Mouse (Mus musculus) forebrain, embryonic 10.5 days (tissue): ENCODE results near the gene Kazn. TPM values are rescaled to one million over a fixed set of nuclear protein-coding genes. Genes with fewer than 3 reads are reported as not detected.

ENCODE experiments used
- DNase-seq: peaks from one replicate; pipeline ENCODE4 v3.0.0-alpha.2; 2017; ENCODE audit warnings: low spot score; ENCODE audit errors: extremely low spot score
- H3K27ac ChIP-seq: fragments of 300-500 bp; sonication (generic); 2 replicates; pipeline ENCODE4 v1.5.1; 2016; ENCODE audit warnings: mild to moderate bottlenecking
- H3K27me3 ChIP-seq: fragments of 300-500 bp; sonication (generic); 2 replicates; pipeline ENCODE4 v1.6.1; 2016; ENCODE audit warnings: mild to moderate bottlenecking; ENCODE audit not compliant: poor library complexity, severe bottlenecking
- H3K36me3 ChIP-seq: fragments of 300-500 bp; sonication (generic); replicated peaks from 2 replicates; pipeline ENCODE4 v1.6.1; 2016; ENCODE audit warnings: mild to moderate bottlenecking, moderate library complexity
- H3K4me1 ChIP-seq: fragments of 300-500 bp; sonication (generic); 2 replicates; pipeline ENCODE4 v1.6.1; 2016
- H3K4me3 ChIP-seq: fragments of 300-500 bp; sonication (generic); 2 replicates; pipeline ENCODE4 v1.5.1; 2016; ENCODE audit warnings: mild to moderate bottlenecking, moderate library complexity
- H3K9me3 ChIP-seq: fragments of 300-500 bp; sonication (generic); 2 replicates; pipeline ENCODE4 v1.6.1; 2016; ENCODE audit warnings: mild to moderate bottlenecking, moderate library complexity
- WGBS: fragments of 180-500 bp; shearing (Covaris S2); methylation state at CpG from one replicate; pipeline ENCODE4 v1.1.7; 2016; 5-methylcytosine and 5-hydroxymethylcytosine counted together
- polyA plus RNA-seq: library from polyadenylated mRNA; unstranded; fragments of >200 nt; fragmentation: Nextera tagmentation; extraction: Ambion mirVana; gene quantifications from 2 replicates; pipeline ENCODE4 v1.2.1, GENCODE M21; 2016

Gene Kazn
- polyA plus RNA-seq, 1 experiment from 2014 or later, result 11.4 TPM

- no peaks in the 10 kb centered on the region for H3K9me3 ChIP-seq
- WGBS, result 78% methylated on average over 7 of the region's 7 CpGs
- no peak overlapping the region for H3K4me3 ChIP-seq
- H3K36me3 ChIP-seq, result no peaks in the 10 kb centered on the region
- H3K4me1 ChIP-seq, result peaks cover 29% of the 10 kb centered on the region
- DNase-seq, result no peak
- H3K27ac ChIP-seq, result no peak overlapping the region
- H3K27me3 ChIP-seq, result peaks cover 10% of the 10 kb centered on the region
Measured at GRCm38 (mm10) chr4:142118522-142118921, 120.7 kb downstream of the Kazn start.

GRCm38 (mm10) chr4:142117993-142118392 lies 121.2 kb downstream of the Kazn start:
- Histone ChIP-seq H3K27me3 (peaks cover 10% of the 10 kb centered on the region), H3K9me3 (no peaks in the 10 kb centered on the region), H3K4me1 (peaks cover 29% of the 10 kb centered on the region), H3K4me3 (no peak overlapping the region), H3K36me3 (no peaks in the 10 kb centered on the region), H3K27ac (no peak overlapping the region)
- no peak for DNase-seq
- 88% methylated on average over 12 of the region's 12 CpGs for WGBS

GRCm38 (mm10) chr4:142113306-142113705 lies 125.9 kb downstream of the Kazn start:
- H3K4me1 ChIP-seq, result peaks cover 10% of the 10 kb centered on the region
- H3K9me3 ChIP-seq, result 0 out of 2 replicates have a peak, but pooled peaks cover 7% of the 10 kb centered on the region
- 31% methylated on average over 8 of the region's 8 CpGs for WGBS
- no peak overlapping the region for H3K27ac ChIP-seq
- peaks cover 6% of the 10 kb centered on the region; the same call in 1 of the 2 replicates for H3K36me3 ChIP-seq
- DNase-seq, result no peak
- peaks cover 10% of the 10 kb centered on the region for H3K27me3 ChIP-seq
- no peak overlapping the region for H3K4me3 ChIP-seq

- no peak overlapping the region for H3K4me3 ChIP-seq
- no peaks in the 10 kb centered on the region for H3K9me3 ChIP-seq
- DNase-seq, result no peak
- H3K4me1 ChIP-seq, result peaks cover 14% of the 10 kb centered on the region
- 57% methylated on average over 12 of the region's 12 CpGs for WGBS
- H3K36me3 ChIP-seq, result peaks cover 10% of the 10 kb centered on the region
- no peak overlapping the region for H3K27ac ChIP-seq
- H3K27me3 ChIP-seq, result no peaks in the 10 kb centered on the region
Measured at GRCm38 (mm10) chr4:142103081-142103671, 136.0 kb downstream of the Kazn start.

GRCm38 (mm10) chr4:142098303-142098702 lies 140.9 kb downstream of the Kazn start:
- no peaks in the 10 kb centered on the region for H3K36me3 ChIP-seq
- 27% methylated on average over 8 of the region's 8 CpGs for WGBS
- DNase-seq, result peak; percentile 76
- no peaks in the 10 kb centered on the region for H3K9me3 ChIP-seq
- H3K27ac ChIP-seq, result no peak overlapping the region
- H3K27me3 ChIP-seq, result no peaks in the 10 kb centered on the region
- peaks cover 24% of the 10 kb centered on the region for H3K4me1 ChIP-seq
- H3K4me3 ChIP-seq, result no peak overlapping the region

- no peak for DNase-seq
- WGBS, result 53% methylated on average over 5 of the region's 5 CpGs
- Histone ChIP-seq H3K27me3 (no peaks in the 10 kb centered on the region), H3K4me1 (peaks cover 20% of the 10 kb centered on the region), H3K27ac (no peak overlapping the region), H3K36me3 (no peaks in the 10 kb centered on the region), H3K9me3 (no peaks in the 10 kb centered on the region), H3K4me3 (no peak overlapping the region)
Measured at GRCm38 (mm10) chr4:142097871-142098270, 141.3 kb downstream of the Kazn start.

GRCm38 (mm10) chr4:142095513-142096241 lies 143.5 kb downstream of the Kazn start:
- Histone ChIP-seq H3K27ac (peak overlapping the region; percentile 60), H3K4me3 (no peak overlapping the region), H3K4me1 (peaks cover 17% of the 10 kb centered on the region), H3K36me3 (no peaks in the 10 kb centered on the region), H3K9me3 (no peaks in the 10 kb centered on the region), H3K27me3 (no peaks in the 10 kb centered on the region)
- WGBS, result 53% methylated on average over 15 of the region's 15 CpGs
- no peak for DNase-seq

GRCm38 (mm10) chr4:142094386-142094785 lies 144.8 kb downstream of the Kazn start:
- no peak for DNase-seq
- H3K4me1 ChIP-seq, result peaks cover 17% of the 10 kb centered on the region
- 0 out of 2 replicates have a peak, but pooled peaks cover 7% of the 10 kb centered on the region for H3K27me3 ChIP-seq
- no peaks in the 10 kb centered on the region for H3K9me3 ChIP-seq
- no peak overlapping the region for H3K27ac ChIP-seq
- no peaks in the 10 kb centered on the region for H3K36me3 ChIP-seq
- 90% methylated on average over 11 of the region's 11 CpGs for WGBS
- no peak overlapping the region for H3K4me3 ChIP-seq

- no peak for DNase-seq
- Histone ChIP-seq H3K4me1 (peaks cover 13% of the 10 kb centered on the region), H3K27ac (no peak overlapping the region), H3K27me3 (peaks cover 24% of the 10 kb centered on the region), H3K4me3 (no peak overlapping the region), H3K36me3 (no peaks in the 10 kb centered on the region), H3K9me3 (no peaks in the 10 kb centered on the region)
- WGBS, result 70% methylated on average over 2 of the region's 2 CpGs
Measured at GRCm38 (mm10) chr4:142091100-142091499, 148.1 kb downstream of the Kazn start.

GRCm38 (mm10) chr4:142089966-142090365 lies 149.2 kb downstream of the Kazn start:
- H3K27me3 ChIP-seq, result peaks cover 35% of the 10 kb centered on the region
- 71% methylated on average over 6 of the region's 6 CpGs for WGBS
- no peak overlapping the region for H3K27ac ChIP-seq
- H3K4me1 ChIP-seq, result peaks cover 12% of the 10 kb centered on the region
- DNase-seq, result no peak
- no peaks in the 10 kb centered on the region for H3K36me3 ChIP-seq
- no peak overlapping the region for H3K4me3 ChIP-seq
- no peaks in the 10 kb centered on the region for H3K9me3 ChIP-seq

- H3K4me3 ChIP-seq, result no peak overlapping the region
- no peaks in the 10 kb centered on the region for H3K9me3 ChIP-seq
- DNase-seq, result no peak
- WGBS, result 81% methylated on average over 6 of the region's 6 CpGs
- H3K27ac ChIP-seq, result no peak overlapping the region
- peaks cover 47% of the 10 kb centered on the region for H3K27me3 ChIP-seq
- H3K36me3 ChIP-seq, result no peaks in the 10 kb centered on the region
- peaks cover 23% of the 10 kb centered on the region for H3K4me1 ChIP-seq
Measured at GRCm38 (mm10) chr4:142088836-142089235, 150.4 kb downstream of the Kazn start.

GRCm38 (mm10) chr4:142088409-142088808 lies 150.8 kb downstream of the Kazn start:
- no peak overlapping the region for H3K27ac ChIP-seq
- DNase-seq, result no peak

GRCm38 (mm10) chr4:142084936-142085563 lies 154.2 kb downstream of the Kazn start:
- H3K4me1 ChIP-seq, result peaks cover 51% of the 10 kb centered on the region
- H3K4me3 ChIP-seq, result peak overlapping the region; percentile 82
- 0 out of 2 replicates have a peak overlapping the region, but pooled peaks have one; percentile 83 for H3K27ac ChIP-seq
- WGBS, result 4% methylated on average over 20 of the region's 20 CpGs
- H3K27me3 ChIP-seq, result peaks cover 83% of the 10 kb centered on the region
- no peak for DNase-seq
- no peaks in the 10 kb centered on the region for H3K36me3 ChIP-seq
- no peaks in the 10 kb centered on the region for H3K9me3 ChIP-seq

More at GRCm38 (mm10) chr4:142088409-142088808, 150.8 kb downstream of the Kazn start:
- H3K36me3 ChIP-seq, result no peaks in the 10 kb centered on the region
- peaks cover 51% of the 10 kb centered on the region for H3K27me3 ChIP-seq
- WGBS, result 55% methylated on average over 4 of the region's 4 CpGs
- H3K9me3 ChIP-seq, result no peaks in the 10 kb centered on the region
- peaks cover 27% of the 10 kb centered on the region for H3K4me1 ChIP-seq
- H3K4me3 ChIP-seq, result no peak overlapping the region
